Mouse (Mus musculus): ENCODE measurements around the gene Doc2b. TPM values are rescaled to one million over a fixed set of nuclear protein-coding genes. Genes with fewer than 3 reads are reported as not detected.
A peak's percentile ranks its signal among the peaks of the same experiment; 100 is the strongest.
"Not testable (repeated sequence)": the region's sequence is repeated elsewhere in the genome, so short reads cannot be mapped to it uniquely, and the experiment has no call there.

Doc2b gene
- total RNA-seq, 2 experiments from 2014 or later = not detected

GRCm38 (mm10) chr11:75740204-75740603 is 55.6 kb downstream of the Doc2b start:
- ATAC-seq (replicated peaks; ENCODE audit: low FRiP score, poor library complexity, severe bottlenecking) = no peak

GRCm38 (mm10) chr11:75738477-75738821 is 57.4 kb downstream of the Doc2b start:
- no peak for ATAC-seq (replicated peaks; ENCODE audit: low FRiP score, poor library complexity, severe bottlenecking)

DNA sequence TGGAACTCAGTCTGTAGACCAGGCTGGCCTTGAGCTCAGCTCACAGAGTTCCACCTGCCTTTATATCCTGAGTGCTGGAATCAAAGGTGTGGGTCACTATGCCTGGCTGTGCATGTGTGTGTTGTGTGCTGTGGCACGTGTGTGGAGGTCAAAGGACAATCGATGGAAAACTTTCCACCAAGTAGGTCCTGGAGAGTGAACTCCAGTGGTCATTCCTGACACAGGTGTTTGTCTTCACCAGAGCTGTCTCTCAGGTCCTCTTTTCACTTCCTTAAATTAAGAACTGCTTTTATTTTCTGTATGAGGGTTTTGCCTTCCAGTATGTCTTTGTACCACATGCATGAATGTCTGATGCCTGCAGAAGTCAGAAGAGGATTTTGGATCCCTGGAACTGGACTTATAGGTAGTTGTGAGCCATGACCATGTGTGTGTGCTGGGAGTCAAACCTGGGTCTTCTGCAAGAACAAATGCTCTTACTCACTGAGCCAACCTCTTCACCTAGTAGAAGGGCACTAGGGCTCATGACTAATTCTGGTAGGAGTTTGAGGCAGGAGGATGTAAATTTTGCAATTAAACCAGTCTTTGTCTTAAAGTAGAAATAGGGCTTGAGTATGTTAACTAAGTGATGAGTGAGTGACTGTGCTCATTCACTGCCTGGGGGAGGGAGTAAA is 57.9 kb downstream of the Doc2b start:
- ATAC-seq (replicated peaks; ENCODE audit: low FRiP score, poor library complexity, severe bottlenecking) = no peak

- ATAC-seq (replicated peaks; ENCODE audit: low FRiP score, poor library complexity, severe bottlenecking) = no peak
These were observed 58.9 kb downstream of the Doc2b start for GRCm38 (mm10) chr11:75736978-75737377.

- no peak for ATAC-seq (replicated peaks; ENCODE audit: low FRiP score, poor library complexity, severe bottlenecking)
These were observed 60.2 kb downstream of the Doc2b start for GRCm38 (mm10) chr11:75735462-75736252.

DNA sequence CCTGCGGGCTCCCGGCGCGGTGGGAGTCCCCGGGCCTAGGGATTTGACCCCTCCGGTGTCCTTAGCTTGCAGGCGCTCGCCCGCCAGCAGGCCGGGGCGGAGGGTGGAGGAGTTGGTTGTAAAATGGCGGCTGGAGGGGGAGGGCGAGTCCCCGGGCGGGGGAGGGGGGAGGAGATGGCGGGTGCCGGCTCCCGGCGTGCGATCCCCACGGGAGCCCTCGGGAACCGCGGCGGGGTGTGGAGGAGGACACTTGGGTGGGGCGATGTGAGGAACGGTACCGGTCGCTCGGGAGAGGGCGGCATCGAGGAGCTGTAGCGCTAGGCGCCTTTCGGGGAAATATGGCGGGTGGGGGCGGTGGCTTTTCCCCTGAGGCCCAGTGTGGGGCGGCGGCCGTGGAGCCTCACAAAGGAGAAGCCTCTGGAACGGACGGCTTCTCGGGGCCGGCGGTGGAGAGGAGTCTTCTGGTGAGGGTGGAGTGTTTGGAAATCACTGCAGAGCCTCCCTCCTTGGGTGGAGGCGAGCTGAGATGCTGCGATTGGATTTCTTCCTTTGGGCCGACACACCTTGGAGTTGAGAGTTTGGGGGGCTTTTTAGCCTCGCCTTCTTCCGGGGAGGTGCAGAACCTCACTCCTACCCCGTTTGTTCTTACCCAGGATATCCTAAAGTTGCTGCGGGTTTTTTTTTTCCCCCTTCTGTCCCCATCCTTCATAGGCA is 62.5 kb downstream of the Doc2b start:
- peak; percentile 68 for ATAC-seq (replicated peaks; ENCODE audit: low FRiP score, poor library complexity, severe bottlenecking)

GRCm38 (mm10) chr11:75732434-75733226 is 63.2 kb downstream of the Doc2b start, which contains the start of gene Ywhae:
TSS of gene Ywhae (plus strand) at chr11:75732869.
- peak; percentile 82 for ATAC-seq (replicated peaks; ENCODE audit: low FRiP score, poor library complexity, severe bottlenecking)

DNA sequence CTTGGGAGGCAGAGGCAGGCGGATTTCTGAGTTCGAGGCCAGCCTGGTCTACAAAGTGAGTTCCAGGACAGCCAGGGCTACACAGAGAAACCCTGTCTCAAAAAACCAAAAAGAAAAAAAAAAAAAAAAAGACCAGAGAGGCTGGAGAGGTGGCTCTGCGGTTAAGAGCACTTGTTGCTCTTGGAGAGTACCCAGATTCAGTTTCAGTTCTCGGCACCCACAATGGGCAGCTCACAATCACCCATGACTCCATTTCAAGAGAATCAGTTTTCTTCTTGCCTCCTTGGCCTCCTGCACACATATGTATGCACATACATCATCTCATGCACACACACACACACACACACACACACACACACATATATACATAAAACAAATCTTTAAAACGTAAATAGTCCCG is 68.2 kb downstream of the Doc2b start:
- ATAC-seq (replicated peaks; ENCODE audit: low FRiP score, poor library complexity, severe bottlenecking) = not testable (repeated sequence)

GRCm38 (mm10) chr11:75727168-75727567 is 68.7 kb downstream of the Doc2b start:
- ATAC-seq (replicated peaks; ENCODE audit: low FRiP score, poor library complexity, severe bottlenecking) = no peak

DNA sequence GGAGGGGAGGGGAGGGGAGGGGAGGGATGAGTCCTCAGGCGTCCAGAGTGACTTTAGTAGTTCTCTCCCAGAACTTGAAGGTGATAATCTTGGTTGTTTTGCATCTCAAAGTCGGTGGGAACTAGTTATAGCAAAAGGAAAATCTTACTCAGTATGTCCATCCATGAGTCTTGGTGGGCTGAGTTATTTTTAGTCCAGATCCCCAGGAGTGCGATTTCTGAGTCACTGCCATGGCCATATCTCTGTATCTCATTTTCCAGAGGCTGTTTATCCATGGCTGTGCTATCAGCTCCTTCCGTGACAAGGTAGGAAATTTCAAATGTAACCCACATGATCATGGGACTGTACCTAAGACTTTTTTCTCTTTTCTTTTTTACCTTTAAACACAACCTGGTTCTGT is 73.5 kb downstream of the Doc2b start:
- no peak for ATAC-seq (replicated peaks; ENCODE audit: low FRiP score, poor library complexity, severe bottlenecking)

Other genes with a start within 250 kb of the Doc2b start
- gene Pitpna, start 208.0 kb downstream of the Doc2b start, total RNA-seq (2015; ENCODE audit: low replicate concordance) = 44.7 and 47.5 TPM in 2 replicates
- gene Pitpna, start 208.0 kb downstream of the Doc2b start, total RNA-seq (2017; ENCODE audit: low replicate concordance) = 16.2 and 22.4 TPM in 2 replicates
- gene Inpp5k, start 165.1 kb downstream of the Doc2b start, total RNA-seq (2015; ENCODE audit: low replicate concordance) = 67.3 and 73.2 TPM in 2 replicates
- 50.7 and 78.4 TPM in 2 replicates for gene Inpp5k, start 165.1 kb downstream of the Doc2b start, total RNA-seq (2017; ENCODE audit: low replicate concordance)
- 4.2 and 8.2 TPM in 2 replicates for gene Myo1c, start 145.5 kb downstream of the Doc2b start, total RNA-seq (2015; ENCODE audit: low replicate concordance)
- gene Myo1c, start 145.5 kb downstream of the Doc2b start, total RNA-seq (2017; ENCODE audit: low replicate concordance) = 6.0 and 17.1 TPM in 2 replicates
- gene Crk, start 116.8 kb downstream of the Doc2b start, total RNA-seq (2015; ENCODE audit: low replicate concordance) = 10.2 and 16.1 TPM in 2 replicates
- 11.8 and 26.3 TPM in 2 replicates for gene Crk, start 116.8 kb downstream of the Doc2b start, total RNA-seq (2017; ENCODE audit: low replicate concordance)
- gene Ywhae, start 63.2 kb downstream of the Doc2b start, total RNA-seq (2015; ENCODE audit: low replicate concordance) = 119 and 129 TPM in 2 replicates
- 56.7 and 60.2 TPM in 2 replicates for gene Ywhae, start 63.2 kb downstream of the Doc2b start, total RNA-seq (2017; ENCODE audit: low replicate concordance)
- gene Rph3al, start 142.4 kb upstream of the Doc2b start, total RNA-seq (2015; ENCODE audit: low replicate concordance) = 5.6 and 11.1 TPM in 2 replicates
- 7.5 and 10.3 TPM in 2 replicates for gene Rph3al, start 142.4 kb upstream of the Doc2b start, total RNA-seq (2017; ENCODE audit: low replicate concordance)
- gene 1700016K19Rik, start 203.9 kb upstream of the Doc2b start, total RNA-seq (2015; ENCODE audit: low replicate concordance) = not detected in 2 replicates
- not detected in 2 replicates for gene 1700016K19Rik, start 203.9 kb upstream of the Doc2b start, total RNA-seq (2017; ENCODE audit: low replicate concordance)
- gene Rflnb, start 231.7 kb upstream of the Doc2b start, total RNA-seq (2015; ENCODE audit: low replicate concordance) = 19.6 and 22.5 TPM in 2 replicates
- 23.4 and 23.6 TPM in 2 replicates for gene Rflnb, start 231.7 kb upstream of the Doc2b start, total RNA-seq (2017; ENCODE audit: low replicate concordance)